Mouse (Mus musculus): Measurements from ENCODE around the gene Adgrg4. TPM values are rescaled to one million over a fixed set of nuclear protein-coding genes. Genes with fewer than 3 reads are reported as not detected.

Gene Adgrg4
- polyA plus RNA-seq (2016; fragmentation: Nextera tagmentation; extraction: Ambion mirVana) = not detected in 2 replicates

GRCm38 (mm10) chrX:56869863-56870262 lies at the start of gene Adgrg4:
Gene Adgrg4 (plus strand): TSS chrX:56870163.
- no peaks in the 10 kb centered on the region for H3K36me3 ChIP-seq (replicated peaks)
- 83% methylated on average over 2 of the region's 2 CpGs for WGBS
- no peak within 1 kb of the TSS for H3K4me3 ChIP-seq (replicated peaks)
- no peaks in the 10 kb centered on the region for H3K4me1 ChIP-seq
- no peaks in the 10 kb centered on the region for H3K9me3 ChIP-seq
- no peak within 1 kb of the TSS for H3K9ac ChIP-seq
- H3K4me2 ChIP-seq = no peak within 1 kb of the TSS
- H3K27me3 ChIP-seq = no peaks in the 10 kb centered on the region
- no peak for ATAC-seq (ENCODE audit: low FRiP score)
- no peak within 1 kb of the TSS for H3K27ac ChIP-seq

- Histone ChIP-seq H3K9ac (peak within 1 kb of the TSS; percentile 40; the same call in 1 of the 2 replicates), H3K4me1 (no peaks in the 10 kb centered on the region), H3K27me3 (no peaks in the 10 kb centered on the region), H3K9me3 (no peaks in the 10 kb centered on the region), H3K27ac (no peak within 1 kb of the TSS), H3K36me3 (replicated peaks) (no peaks in the 10 kb centered on the region), H3K4me2 (peak within 1 kb of the TSS; percentile 64), H3K4me3 (replicated peaks) (peak within 1 kb of the TSS; percentile 42)
- peak; percentile 55; the same call in 1 of the 2 replicates for ATAC-seq (ENCODE audit: low FRiP score)
- WGBS = 20% methylated on average over 35 of the region's 35 CpGs
Measured at GRCm38 (mm10) chrX:56821765-56822603, 48.0 kb upstream of the Adgrg4 start, which contains the start of gene Map7d3. Gene Map7d3 (minus strand): TSS chrX:56822326.

GRCm38 (mm10) chrX:56827492-56827891 lies 42.5 kb upstream of the Adgrg4 start:
- Histone ChIP-seq H3K36me3 (replicated peaks) (no peaks in the 10 kb centered on the region), H3K9ac (no peak overlapping the region), H3K9me3 (no peaks in the 10 kb centered on the region), H3K4me1 (no peaks in the 10 kb centered on the region), H3K4me3 (replicated peaks) (no peak overlapping the region), H3K27ac (no peak overlapping the region), H3K4me2 (no peak overlapping the region), H3K27me3 (no peaks in the 10 kb centered on the region)
- 81% methylated on average over 6 of the region's 6 CpGs for WGBS
- ATAC-seq (ENCODE audit: low FRiP score) = no peak

GRCm38 (mm10) chrX:56835842-56836241 lies 34.1 kb upstream of the Adgrg4 start:
- ATAC-seq (ENCODE audit: low FRiP score) = no peak
- H3K4me2 ChIP-seq = no peak overlapping the region
- H3K9me3 ChIP-seq = no peaks in the 10 kb centered on the region
- 86% methylated on average over 6 of the region's 6 CpGs for WGBS
- H3K27me3 ChIP-seq = no peaks in the 10 kb centered on the region
- no peaks in the 10 kb centered on the region for H3K4me1 ChIP-seq
- H3K36me3 ChIP-seq (replicated peaks) = no peaks in the 10 kb centered on the region
- no peak overlapping the region for H3K9ac ChIP-seq
- H3K27ac ChIP-seq = no peak overlapping the region
- no peak overlapping the region for H3K4me3 ChIP-seq (replicated peaks)

- Histone ChIP-seq H3K27me3 (no peaks in the 10 kb centered on the region), H3K4me3 (replicated peaks) (no peak overlapping the region), H3K4me2 (no peak overlapping the region), H3K9ac (no peak overlapping the region), H3K4me1 (no peaks in the 10 kb centered on the region), H3K36me3 (replicated peaks) (no peaks in the 10 kb centered on the region), H3K9me3 (no peaks in the 10 kb centered on the region), H3K27ac (no peak overlapping the region)
- ATAC-seq (ENCODE audit: low FRiP score) = no peak
Measured at GRCm38 (mm10) chrX:56839369-56839768, 30.6 kb upstream of the Adgrg4 start.

- WGBS = 78% methylated on average over 5 of the region's 5 CpGs
- H3K9me3 ChIP-seq = no peaks in the 10 kb centered on the region
- no peaks in the 10 kb centered on the region for H3K36me3 ChIP-seq (replicated peaks)
- no peaks in the 10 kb centered on the region for H3K4me1 ChIP-seq
- no peak for ATAC-seq (ENCODE audit: low FRiP score)
- no peak overlapping the region for H3K27ac ChIP-seq
- H3K4me2 ChIP-seq = no peak overlapping the region
- no peak overlapping the region for H3K9ac ChIP-seq
- H3K4me3 ChIP-seq (replicated peaks) = no peak overlapping the region
- H3K27me3 ChIP-seq = no peaks in the 10 kb centered on the region
Measured at GRCm38 (mm10) chrX:56841255-56841654, 28.7 kb upstream of the Adgrg4 start.

- Histone ChIP-seq H3K36me3 (replicated peaks) (no peaks in the 10 kb centered on the region), H3K9ac (no peak overlapping the region), H3K9me3 (no peaks in the 10 kb centered on the region), H3K4me1 (no peaks in the 10 kb centered on the region), H3K27me3 (no peaks in the 10 kb centered on the region), H3K4me3 (replicated peaks) (no peak overlapping the region), H3K4me2 (no peak overlapping the region), H3K27ac (no peak overlapping the region)
- no peak for ATAC-seq (ENCODE audit: low FRiP score)
- WGBS = 83% methylated on average over 2 of the region's 2 CpGs
Measured at GRCm38 (mm10) chrX:57012891-57013290, 142.9 kb downstream of the Adgrg4 start.

GRCm38 (mm10) chrX:57042774-57043173 lies 172.8 kb downstream of the Adgrg4 start, which contains the start of gene Brs3:
Gene Brs3 (plus strand): TSS chrX:57043074.
- Histone ChIP-seq H3K36me3 (replicated peaks) (no peaks in the 10 kb centered on the region), H3K9ac (no peak within 1 kb of the TSS), H3K4me2 (no peak within 1 kb of the TSS), H3K4me1 (no peaks in the 10 kb centered on the region), H3K4me3 (replicated peaks) (no peak within 1 kb of the TSS), H3K27me3 (no peaks in the 10 kb centered on the region), H3K27ac (no peak within 1 kb of the TSS), H3K9me3 (no peaks in the 10 kb centered on the region)
- no peak for ATAC-seq (ENCODE audit: low FRiP score)
- WGBS = 78% methylated on average over 5 of the region's 5 CpGs

GRCm38 (mm10) chrX:57043869-57044268 lies 173.9 kb downstream of the Adgrg4 start:
- Histone ChIP-seq H3K4me3 (replicated peaks) (no peak overlapping the region), H3K36me3 (replicated peaks) (no peaks in the 10 kb centered on the region), H3K9ac (no peak overlapping the region), H3K4me2 (no peak overlapping the region), H3K27me3 (no peaks in the 10 kb centered on the region), H3K27ac (no peak overlapping the region), H3K9me3 (no peaks in the 10 kb centered on the region), H3K4me1 (no peaks in the 10 kb centered on the region)
- 86% methylated on average over 6 of the region's 6 CpGs for WGBS
- no peak for ATAC-seq (ENCODE audit: low FRiP score)

Other genes starting within 250 kb of the Adgrg4 start
- 101 and 104 TPM in 2 replicates for gene Fhl1, start 138.4 kb upstream of the Adgrg4 start, polyA plus RNA-seq (2016; fragmentation: Nextera tagmentation; extraction: Ambion mirVana)
- gene Map7d3, start 47.8 kb upstream of the Adgrg4 start, polyA plus RNA-seq (2016; fragmentation: Nextera tagmentation; extraction: Ambion mirVana) = 1.7 and 1.9 TPM in 2 replicates
- not detected in 2 replicates for gene Brs3, start 172.9 kb downstream of the Adgrg4 start, polyA plus RNA-seq (2016; fragmentation: Nextera tagmentation; extraction: Ambion mirVana)
- 95.1 and 99.2 TPM in 2 replicates for gene Htatsf1, start 183.4 kb downstream of the Adgrg4 start, polyA plus RNA-seq (2016; fragmentation: Nextera tagmentation; extraction: Ambion mirVana)
- 0.15 and 0.34 TPM in 2 replicates for gene Vgll1, start 217.9 kb downstream of the Adgrg4 start, polyA plus RNA-seq (2016; fragmentation: Nextera tagmentation; extraction: Ambion mirVana)

All from forebrain, embryonic 12.5 days (tissue).